Mouse (Mus musculus): ENCODE measurements around the gene AL731706.2.
A peak's percentile ranks its signal among the peaks of the same experiment; 100 is the strongest.
"Not testable (repeated sequence)": the region's sequence is repeated elsewhere in the genome, so short reads cannot be mapped to it uniquely, and the experiment has no call there.

Gene AL731706.2

DNA sequence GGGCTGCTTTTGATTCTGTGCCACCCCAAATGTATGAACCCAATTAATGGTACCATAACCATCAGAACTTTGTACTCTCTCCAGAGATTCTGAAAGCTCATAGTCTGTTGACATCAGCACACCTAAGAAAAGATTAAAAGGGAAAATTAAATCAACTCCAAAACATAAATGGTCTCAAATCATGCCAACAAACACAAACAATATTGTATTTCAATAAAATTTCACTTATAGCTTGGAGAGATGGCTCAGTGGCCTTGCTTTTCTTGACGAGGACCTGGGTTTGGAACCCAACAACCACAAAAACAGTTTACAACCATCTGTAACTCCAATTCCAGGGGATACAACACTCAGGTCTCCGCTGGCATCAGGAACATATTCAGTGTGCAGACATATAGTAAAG lies at the start of gene AL731706.2:
Gene AL731706.2 (minus strand): TSS at position 101 of the 400 bp plus-strand sequence.
- DNase-seq (ENCODE audit: low read depth, low spot score) = no peak

DNA sequence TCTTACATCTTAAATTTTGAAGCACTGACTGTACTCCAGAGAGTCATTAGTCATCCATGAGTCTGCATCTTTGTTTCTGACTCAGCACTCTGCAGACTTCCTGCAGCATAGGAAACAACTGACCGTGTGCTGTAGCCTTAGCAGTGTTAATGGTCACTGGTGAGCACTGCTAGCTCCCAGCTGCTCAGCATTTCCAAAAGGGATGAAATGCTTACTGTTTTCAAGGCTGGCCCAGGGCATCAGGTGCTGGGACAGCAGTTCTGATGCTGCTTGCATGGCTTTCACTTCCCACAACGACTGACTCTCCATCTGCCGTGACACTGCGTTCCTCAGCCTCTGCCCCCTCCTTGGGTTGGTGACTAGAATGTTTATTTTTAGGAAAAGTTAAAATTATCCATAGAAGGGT lies 35.5 kb upstream of the AL731706.2 start:
- no peak for DNase-seq (ENCODE audit: low read depth, low spot score)

DNA sequence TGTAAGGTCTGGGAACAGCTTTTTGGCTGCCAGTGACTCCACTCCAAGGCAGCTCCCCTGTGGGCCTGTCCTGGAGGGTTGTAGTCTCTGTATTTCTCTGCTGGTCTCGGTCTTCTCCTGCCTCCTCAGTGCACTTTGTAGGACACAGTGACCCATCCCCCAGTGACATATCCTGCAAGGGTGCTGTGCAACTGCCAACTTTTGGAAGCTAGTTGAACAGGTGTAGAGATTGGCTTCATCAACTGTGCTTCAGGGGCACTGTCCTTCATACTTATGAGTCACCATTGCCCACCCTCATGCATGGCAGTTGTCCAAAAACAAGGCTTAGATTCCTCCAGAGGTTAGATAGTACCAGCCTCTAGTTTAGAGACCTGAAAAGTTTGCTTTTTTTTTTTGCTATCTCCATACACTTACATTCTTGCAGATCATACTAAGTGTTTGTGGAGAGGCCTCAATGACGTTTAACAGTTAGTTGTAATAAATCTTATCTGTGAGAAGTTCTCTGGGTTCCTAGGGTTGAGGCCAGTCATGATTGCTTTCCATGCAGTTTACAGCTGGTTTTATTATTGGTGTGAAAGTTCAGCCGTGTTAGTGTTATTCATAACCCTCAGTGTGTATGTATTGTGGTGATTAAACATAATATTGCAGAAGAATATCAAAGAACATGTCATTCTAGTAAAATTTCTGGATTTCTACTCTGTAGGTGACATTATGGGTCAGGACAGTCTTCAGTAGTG lies 34.9 kb upstream of the AL731706.2 start:
- DNase-seq (ENCODE audit: low read depth, low spot score) = no peak

DNA sequence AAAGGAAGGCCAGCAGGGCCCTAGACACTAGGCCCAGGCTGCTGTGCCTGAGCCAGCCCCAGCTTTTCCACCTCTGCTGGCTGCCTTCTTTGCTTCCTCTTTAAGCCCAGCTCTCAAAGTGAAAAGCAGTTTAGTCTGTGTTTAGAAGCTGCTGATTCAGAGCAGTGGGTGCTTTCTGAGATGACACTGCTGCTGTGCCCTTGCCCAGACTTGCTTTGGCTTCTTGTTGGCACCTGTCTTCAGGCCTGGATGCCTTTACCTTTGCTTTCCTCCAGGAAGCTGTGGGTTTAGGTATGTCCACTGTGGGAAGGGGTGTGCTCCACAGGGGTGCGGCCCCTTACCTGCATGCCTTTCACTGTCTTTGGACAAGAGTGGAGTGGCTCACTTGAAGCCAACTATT lies 34.0 kb upstream of the AL731706.2 start:
- DNase-seq (ENCODE audit: low read depth, low spot score) = no peak

DNA sequence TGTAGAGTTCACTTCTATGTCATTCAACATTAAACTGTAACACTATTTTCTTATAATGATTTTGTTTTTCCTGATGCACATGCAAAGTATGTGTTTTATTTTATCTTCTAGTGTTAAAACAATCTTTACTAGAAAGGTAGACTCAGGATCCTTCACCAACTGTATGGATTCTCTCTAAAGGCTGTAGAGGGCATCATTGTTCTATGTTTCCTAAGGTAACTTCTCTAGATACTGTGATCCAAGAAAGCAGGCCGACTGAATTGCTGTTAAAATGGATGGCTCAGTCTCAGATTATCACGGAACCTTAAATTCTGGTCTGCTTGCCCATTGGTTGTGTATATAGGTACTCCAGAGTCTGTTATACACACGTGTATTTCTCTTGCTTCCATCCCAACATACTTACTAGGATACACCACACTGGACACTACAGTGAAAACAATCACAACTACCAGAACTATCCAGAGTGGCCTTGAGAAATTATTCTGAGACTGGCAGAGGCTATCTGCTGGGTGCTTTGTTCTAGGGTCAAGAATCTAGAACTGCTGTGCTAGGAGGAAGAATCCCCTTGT lies 28.9 kb upstream of the AL731706.2 start:
- no peak for DNase-seq (ENCODE audit: low read depth, low spot score)

DNA sequence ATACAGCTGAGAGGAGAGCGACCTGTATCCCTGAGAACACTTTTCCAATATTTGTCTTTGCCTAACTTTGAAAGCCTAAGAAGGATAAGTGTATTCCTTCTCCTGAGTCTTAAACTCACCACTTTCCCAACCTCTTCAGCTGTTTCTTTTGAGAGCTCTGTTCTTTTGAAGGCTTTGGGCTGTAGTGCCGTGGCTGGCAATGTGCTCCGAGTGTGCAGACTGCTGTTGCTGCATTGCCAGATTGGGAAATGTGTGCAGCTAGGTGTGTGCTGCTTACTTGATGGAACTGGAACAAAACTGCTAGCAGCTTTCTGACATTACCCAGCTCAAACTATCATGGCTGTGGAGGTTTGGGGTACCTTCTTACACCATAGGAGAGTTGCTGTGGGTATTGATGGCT lies 27.5 kb upstream of the AL731706.2 start:
- DNase-seq (ENCODE audit: low read depth, low spot score) = no peak

DNA sequence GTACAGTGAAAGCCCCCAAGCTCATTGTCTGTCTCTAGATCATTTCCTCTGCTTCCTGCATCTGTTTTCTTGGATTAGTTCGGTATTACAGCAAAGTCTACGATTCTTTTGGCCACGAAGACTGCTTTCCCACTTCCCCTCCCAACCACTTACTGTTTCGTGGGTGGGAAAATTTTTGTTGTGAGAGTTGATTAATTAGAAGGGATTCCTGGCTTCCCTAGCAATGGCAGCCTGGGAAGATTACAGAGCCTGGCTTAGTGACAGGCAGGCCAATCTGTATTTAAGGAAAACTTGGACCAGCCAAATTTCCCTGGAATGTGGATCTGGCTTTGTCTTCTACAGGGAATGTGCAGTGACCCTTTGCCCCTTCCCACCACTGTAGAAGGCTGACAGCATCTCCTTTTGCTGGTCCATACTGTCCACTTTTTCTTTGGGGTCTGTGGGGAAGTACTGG lies 26.5 kb upstream of the AL731706.2 start:
- DNase-seq (ENCODE audit: low read depth, low spot score) = no peak

DNA sequence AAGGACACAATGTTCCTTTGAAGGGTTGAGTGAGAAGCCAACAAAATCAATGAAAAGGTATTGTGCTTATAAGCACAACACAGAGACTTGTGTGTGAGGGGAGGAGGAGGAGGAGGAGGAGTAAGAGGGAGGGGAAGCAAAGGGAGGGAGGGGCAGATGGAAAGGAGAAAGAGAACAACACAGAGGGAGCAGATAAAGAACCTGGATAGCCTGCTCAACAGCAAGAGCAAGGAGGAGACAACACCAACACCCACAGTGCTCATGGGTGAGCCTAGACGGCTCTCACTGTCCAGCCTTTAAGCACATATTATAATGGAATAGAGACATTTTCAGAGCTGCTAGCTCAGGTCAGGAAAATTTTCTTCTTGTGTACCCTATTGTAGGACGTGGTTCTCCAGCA lies 23.8 kb upstream of the AL731706.2 start:
- DNase-seq (ENCODE audit: low read depth, low spot score) = no peak

DNA sequence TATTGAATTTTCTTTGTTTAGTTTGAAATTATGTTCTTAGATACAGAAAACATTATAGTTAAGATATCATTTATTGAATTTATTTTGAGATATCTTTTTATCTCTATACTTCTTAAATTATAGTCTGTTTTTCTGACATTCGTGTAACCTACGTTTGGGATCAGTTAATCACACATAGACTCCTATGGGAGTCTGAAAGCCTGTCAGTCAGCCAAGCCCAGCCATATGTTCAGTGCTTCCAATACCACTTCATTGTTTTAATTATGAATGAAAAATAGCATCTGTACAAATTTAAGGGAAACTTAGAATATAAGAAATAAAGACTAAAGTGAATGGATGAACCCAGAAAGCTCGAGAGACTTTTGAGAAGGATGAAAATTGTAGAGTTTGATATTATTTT lies 23.1 kb upstream of the AL731706.2 start:
- DNase-seq (ENCODE audit: low read depth, low spot score) = no peak

DNA sequence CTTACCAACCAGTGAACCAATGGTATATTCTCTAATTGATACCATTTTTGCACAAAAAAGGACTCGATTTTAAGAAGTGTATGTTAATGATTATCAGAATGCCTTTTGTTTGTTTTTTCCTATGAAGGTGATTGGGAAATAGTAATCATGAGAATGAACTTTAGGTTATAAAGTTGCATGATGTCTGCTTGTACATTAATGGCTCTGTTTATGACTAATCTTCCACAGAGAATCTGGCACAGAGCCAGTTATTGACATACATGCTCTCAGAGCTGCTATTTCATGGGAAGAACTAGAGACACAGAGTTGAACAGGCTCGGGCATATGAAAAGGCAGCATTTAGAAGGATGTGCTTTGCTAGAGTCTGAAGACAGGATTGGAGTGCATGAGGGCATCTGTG lies 10.7 kb upstream of the AL731706.2 start:
- no peak for DNase-seq (ENCODE audit: low read depth, low spot score)

DNA sequence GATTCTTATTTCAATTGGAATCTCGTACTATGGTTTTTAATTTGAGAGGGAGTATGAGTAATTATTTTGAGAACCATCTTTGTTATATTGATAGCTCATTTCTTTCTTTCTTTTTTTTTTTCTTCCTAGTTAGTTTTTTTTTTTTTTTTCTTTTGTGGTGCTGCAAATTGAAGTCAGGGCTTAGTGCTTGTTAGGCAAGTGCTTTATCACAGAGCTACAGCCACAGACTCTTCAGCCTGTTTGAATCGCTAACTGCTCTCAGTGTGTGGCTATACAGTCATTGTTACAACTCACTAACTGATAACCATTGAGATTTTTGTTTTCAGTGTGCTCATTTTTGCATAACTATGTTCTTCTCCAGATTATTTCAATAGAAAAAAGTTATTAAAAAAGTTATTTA lies 9.0 kb upstream of the AL731706.2 start:
- DNase-seq (ENCODE audit: low read depth, low spot score) = no peak

DNA sequence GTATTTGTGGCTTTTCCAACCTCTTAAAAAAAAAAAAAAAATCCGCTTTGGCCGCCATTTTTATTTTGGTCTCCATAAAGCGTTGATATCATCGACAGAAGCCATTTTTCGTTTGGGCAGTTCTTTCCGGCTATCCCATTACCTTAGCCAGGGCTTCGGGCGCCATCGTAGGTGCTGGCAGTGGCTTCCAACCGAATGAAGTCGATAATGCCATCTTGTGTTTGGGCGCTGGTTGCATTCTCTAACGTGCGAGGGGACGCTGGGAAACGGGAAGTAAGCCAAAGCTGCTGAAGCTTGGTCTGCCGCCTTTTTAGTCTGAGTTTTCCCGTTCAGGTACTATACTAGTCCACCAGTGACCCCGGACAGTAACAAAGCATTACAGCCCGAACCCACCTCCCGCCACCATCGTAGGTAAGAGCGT lies 6.5 kb upstream of the AL731706.2 start:
- peak; percentile 97 for DNase-seq (ENCODE audit: low read depth, low spot score)

DNA sequence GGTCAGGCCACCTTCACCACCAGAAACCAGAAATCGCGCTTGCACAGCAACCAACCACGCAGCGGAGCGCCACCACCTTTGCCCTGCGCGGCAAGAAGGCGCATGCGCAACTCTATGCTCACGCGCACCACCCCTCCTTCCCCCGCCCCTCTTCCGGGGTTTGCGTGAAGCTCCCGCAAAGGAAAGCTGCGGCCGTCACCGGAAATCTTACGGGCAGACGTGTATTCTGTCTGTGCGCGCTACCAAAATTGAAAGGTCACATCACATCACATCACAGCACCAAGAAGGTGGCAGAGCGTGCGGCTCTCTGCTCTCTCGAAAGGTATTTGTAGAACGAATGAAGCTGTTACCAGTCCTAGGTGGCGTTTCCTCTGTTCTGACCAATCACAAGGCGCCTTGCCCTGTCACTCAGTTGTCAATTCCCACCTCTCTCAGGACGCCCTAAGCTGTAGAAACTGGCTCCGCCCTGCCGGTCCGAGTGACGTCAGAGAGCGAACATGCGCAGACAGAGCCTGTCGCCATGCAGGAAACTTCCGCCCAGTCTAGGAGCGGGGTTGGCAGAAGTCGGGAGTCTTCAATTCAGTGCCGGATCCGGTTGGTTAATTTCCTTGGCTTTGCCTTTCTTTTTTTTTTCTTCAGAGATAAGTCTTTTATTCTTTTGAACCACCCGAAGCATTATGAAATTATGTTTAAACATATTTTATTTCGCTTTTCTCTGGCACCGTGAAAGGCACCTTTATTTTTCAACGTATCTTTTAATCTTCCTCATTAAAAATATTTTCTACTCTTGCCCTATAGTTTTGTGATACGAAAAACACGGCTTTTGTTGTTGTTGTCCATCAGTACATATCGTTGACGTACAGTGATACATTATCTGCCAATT lies 5.8 kb upstream of the AL731706.2 start, which contains the start of the genes Slx4ip, AL731706.1 and Mkks:
Gene Slx4ip (plus strand): TSS at position 151 of the 883 bp plus-strand sequence.
Gene AL731706.1 (minus strand): TSS at position 322 of the 883 bp plus-strand sequence.
Gene Mkks (minus strand): TSS at position 322 of the 883 bp plus-strand sequence.
- peak; percentile 99 for DNase-seq (ENCODE audit: low read depth, low spot score)

DNA sequence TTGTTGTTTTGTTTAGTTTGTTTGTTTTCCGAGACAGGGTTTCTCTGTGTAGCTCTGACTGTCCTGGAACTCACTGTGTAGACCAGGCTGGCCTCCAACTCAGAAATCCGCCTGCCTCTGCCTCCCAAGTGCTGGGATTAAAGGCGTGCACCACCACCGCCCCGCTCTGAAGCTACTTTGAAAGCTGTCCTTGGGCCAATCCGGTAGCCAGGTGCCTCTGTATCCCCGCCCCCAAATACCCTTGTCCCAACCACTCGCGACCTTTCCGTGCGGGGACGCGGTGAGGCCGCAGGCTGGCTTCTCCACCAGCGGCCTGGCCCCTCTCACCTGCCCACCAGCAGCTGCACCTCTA lies 5.2 kb upstream of the AL731706.2 start:
- not testable (repeated sequence) for DNase-seq (ENCODE audit: low read depth, low spot score)

DNA sequence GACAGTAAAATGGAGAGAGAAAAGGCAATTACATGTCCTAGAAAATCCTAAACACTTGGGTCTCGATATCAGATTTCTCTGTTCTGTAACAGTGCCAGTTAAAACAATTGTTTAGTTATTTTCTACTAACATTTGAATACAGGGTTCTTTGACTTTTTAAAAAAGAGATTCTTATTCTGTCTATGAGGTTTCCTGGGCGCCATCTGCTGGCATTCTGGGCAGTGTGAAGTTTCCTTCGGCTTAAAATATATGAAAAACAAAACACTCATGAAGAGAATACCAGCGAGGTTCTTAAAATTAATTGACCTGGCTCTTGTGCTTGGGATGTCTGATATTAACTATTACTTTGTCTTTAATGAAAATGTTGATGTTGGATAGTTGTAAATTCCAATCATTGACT lies 1.4 kb upstream of the AL731706.2 start:
- no peak for DNase-seq (ENCODE audit: low read depth, low spot score)

DNA sequence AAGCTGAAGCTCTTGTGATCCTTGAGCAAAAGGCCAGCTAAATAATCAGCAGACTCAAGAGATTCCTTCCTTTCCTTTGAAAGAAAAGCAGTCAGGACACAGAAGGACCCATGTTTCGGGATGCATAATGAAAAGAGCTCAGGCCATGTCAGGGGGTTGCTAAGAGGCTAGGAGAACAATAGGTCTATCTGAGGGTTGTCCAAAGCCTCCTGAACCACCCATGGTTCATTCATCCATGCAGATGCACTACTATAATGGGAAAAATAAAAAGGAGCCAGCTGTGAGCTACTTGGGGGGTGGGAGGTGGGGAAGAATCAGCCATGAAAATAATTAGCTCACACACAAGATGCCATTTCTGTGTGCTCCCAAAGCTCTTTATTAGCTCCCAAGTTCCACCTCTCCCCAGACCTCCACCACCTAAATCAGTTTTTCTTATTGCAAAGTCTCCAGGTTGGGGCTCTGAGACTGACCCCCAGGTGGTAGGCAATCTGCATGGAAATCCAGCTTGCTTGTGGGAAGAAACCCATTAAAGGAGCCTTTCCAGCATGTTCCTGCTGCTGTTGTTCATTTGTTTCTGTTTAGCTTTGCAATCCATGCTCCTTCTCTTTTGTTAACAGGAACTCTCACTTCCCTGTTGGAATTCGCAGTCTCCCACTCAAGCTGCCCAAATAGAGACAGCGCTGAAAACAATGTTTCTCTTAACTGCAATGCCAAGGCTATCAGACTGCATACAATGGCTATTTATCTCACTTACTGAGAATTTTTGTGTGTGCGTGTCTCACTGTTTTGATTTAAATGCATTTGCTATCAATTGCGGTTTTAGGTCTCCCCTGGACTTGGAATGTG lies 30.7 kb downstream of the AL731706.2 start:
- DNase-seq (ENCODE audit: low read depth, low spot score) = no peak

DNA sequence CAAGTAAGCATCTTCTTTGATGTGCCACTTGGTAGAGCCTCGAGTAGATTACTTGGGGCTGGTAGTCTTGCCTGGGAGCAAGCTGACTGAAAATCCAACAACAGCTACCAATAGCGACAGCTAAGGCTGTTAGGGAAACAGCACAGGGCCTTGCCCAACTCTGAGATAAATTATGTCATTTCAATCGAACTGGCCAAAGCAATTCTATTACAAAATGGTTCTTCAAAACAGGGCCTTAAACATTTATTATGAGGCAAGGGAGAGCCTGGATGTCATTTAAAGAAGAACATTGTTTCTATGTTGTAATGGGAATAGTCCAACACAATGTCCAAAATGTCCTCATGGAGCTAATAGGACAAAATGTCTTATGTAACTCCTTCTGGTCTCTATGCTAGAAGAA lies 35.1 kb downstream of the AL731706.2 start:
- no peak for DNase-seq (ENCODE audit: low read depth, low spot score)

DNA sequence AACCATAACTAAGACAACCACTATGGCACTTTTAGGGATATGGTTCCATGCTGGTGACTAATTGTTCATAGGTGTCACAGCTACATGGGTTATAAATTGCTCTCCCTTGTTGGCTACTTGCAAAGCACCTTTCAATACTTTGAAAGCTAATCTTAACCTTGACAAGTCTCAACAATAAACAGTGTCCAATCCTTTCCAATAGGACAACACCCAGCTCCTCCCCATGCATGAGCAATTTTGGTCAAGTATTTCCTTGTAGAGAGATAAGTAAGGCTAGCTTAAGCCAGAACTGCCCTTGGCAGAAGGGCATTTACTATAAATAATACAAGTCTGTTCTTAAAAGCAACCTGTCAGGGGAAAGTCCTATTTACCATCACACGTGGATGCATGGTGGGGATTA lies 47.5 kb downstream of the AL731706.2 start:
- DNase-seq (ENCODE audit: low read depth, low spot score) = no peak

DNA sequence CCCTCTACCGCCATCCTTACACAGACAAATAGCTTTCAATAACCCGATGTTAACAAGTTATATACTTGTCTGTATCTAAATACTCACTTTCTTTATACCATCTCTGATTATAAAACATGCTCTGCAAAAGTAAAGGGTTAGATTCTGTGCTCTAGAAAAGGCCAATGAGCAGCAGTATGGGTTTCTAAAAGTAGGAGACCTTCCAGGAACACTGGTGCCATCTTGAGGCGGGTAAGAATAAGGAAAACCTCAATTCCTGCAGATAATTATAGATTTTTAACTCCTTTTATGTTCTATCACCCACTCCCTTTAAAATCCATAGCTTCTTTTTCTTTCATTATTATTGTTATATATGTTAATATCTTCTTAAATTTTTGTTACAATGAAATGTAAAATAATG lies 49.6 kb downstream of the AL731706.2 start:
- DNase-seq (ENCODE audit: low read depth, low spot score) = no peak

Measured in retina, postnatal 7 days (tissue).